Mouse (Mus musculus) gastrocnemius, postnatal 14 days (tissue): ENCODE results near the gene Kif17. TPM values are rescaled to one million over a fixed set of nuclear protein-coding genes. Genes with fewer than 3 reads are reported as not detected.

Experiments
- DNase-seq: peaks from one replicate; pipeline ENCODE4 v3.0.0; 2021; ENCODE audit warnings: mixed read lengths
- intact Hi-C: fragments of 180-260 bp; cut with DNase I; formaldehyde crosslinking; loops from one replicate; pipeline ENCODE4 v1.15.1; 2025; ENCODE audit warnings: low total_unique reads
- total RNA-seq, 2 experiments: library from RNA; stranded (reverse); gene quantifications; 2 replicates each; pipeline ENCODE4 v1.2.3; 2021

The Kif17 gene
- total RNA-seq, 2 experiments from 2014 or later: not detected

GRCm38 (mm10) chr4:138257116-138257687, 7.0 kb downstream of the Kif17 start:
- intact Hi-C loops: no loop called here
- DNase-seq: no peak

DNA sequence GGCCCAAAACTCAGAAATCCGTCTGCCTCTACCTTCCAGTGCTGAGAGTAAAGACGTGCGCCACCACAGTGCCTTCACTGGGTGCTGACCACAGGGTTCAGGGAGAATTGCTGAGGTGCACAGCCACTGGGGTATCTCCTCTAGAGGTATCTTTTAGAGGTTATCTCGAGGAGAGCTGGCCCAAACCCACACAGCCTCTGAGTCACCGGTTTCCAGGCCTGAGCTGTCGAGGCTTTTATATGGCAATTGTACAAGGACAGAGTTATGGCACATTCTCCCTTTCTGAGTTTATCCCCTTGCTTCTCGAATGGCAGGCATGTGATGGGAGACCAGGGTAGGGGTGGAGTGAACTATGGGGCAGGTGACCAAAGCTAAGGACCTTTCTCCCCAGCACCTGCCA, 8.4 kb downstream of the Kif17 start:
- intact Hi-C loops: no loop called here
- no peak for DNase-seq

GRCm38 (mm10) chr4:138259482-138259881, 9.2 kb downstream of the Kif17 start:
- intact Hi-C loops: no loop called here

GRCm38 (mm10) chr4:138261843-138262681, 11.8 kb downstream of the Kif17 start:
- intact Hi-C loops: no loop called here
- peak; percentile 86 for DNase-seq

More at GRCm38 (mm10) chr4:138259482-138259881, 9.2 kb downstream of the Kif17 start:
- DNase-seq: peak; percentile 4

DNA sequence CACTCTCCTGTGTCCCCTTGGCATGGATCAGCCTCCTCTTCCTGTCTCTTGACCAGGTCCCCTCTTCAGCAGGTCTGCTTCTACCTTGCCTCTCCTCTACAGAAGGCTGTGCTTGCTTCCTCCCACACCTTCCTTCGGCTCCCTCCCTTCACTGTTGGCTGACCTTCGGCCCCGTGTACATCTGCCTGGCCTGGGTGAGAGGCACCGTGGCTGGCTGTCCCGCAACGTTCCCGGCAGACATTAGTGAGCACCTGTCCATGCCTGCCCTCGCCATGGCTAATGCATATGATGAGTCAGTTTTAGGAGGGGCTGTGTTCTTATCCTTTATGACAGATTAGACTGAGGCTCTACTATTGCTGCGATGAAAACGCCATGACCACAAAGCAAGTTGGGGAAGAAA, 17.6 kb downstream of the Kif17 start:
- intact Hi-C loops: no loop called here
- no peak for DNase-seq

- DNase-seq: peak; percentile 41
- intact Hi-C loops: no loop called here
Observed at GRCm38 (mm10) chr4:138272011-138272997, 22.1 kb downstream of the Kif17 start.

- no peak for DNase-seq
- intact Hi-C loops: no loop called here
Observed at GRCm38 (mm10) chr4:138278346-138278745, 28.1 kb downstream of the Kif17 start.

DNA sequence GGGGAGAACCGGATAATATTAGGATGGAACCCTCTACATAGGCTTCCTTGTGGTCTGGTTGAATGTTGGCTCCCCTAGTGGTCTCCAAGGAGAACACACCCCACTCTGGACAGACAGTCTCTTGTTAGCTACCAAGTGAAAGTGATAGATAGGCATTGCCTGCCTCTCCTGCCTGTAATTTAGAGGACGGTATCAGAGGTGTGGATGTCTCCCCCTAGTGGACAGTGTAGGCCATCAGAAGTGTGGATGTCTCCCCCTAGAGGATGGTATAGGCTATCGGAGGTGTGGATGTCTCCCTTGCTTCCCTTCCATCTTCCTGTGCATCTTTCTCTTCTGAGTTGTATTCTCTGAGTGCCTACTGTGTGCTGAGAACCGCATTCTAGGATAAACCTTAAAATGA, 32.6 kb downstream of the Kif17 start:
- peak; percentile 35 for DNase-seq
- intact Hi-C loops: no loop called here

DNA sequence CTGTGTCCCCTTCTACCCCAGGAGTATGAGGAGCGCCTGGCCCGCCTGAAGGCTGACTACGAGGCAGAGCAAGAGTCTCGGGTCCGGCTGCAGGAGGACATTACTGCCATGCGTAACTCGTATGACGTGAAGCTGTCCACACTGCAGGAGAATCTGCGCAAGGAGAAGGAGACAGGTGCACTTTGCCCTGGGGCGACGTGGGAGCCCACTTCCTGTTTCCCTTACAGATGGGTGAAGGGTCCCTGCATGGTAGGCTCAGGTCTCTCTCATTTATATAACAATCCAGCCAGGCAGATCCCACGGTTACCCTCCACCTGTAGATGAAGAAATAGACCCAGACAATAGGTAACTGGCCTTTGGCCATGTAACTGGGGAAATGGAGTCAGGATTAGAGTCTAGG, 36.2 kb downstream of the Kif17 start:
- no peak for DNase-seq
- intact Hi-C loops: no loop called here

GRCm38 (mm10) chr4:138288691-138289090, 38.5 kb downstream of the Kif17 start:
- no peak for DNase-seq
- intact Hi-C loops: no loop called here

- intact Hi-C loops: no loop called here
- DNase-seq: no peak
Observed at GRCm38 (mm10) chr4:138292028-138292427, 41.8 kb downstream of the Kif17 start.

DNA sequence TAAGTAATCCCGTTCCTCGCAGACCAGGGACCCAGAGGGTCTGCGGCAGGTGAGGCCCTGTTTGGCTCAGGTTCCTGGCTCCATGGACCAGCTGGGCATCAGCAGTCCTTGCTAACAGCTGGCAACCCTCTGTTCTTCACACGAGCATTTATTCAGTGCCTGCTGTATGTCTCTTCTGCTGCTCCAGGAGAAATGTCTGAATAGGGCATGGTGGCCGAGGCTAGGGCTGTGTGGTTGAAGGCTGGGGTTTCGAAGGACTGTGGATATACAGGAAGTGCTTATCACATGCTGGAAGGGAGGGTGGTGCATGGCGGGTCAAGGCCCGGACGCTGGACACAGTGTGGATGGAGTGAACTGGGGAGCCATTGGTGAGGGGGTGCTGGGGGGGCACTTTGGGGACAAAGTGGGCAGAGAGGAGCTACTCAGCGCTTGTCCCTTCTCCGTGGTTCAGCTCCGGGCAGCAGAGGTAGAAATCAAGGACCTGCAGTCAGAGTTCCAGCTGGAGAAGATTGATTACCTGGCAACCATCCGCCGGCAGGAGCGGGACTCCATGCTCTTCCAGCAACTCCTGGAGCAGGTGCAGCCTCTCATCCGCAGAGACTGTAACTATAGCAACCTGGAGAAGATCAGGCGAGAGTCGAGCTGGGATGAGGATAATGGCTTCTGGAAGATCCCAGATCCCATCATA, 43.2 kb downstream of the Kif17 start:
- intact Hi-C loops: no loop called here
- DNase-seq: no peak

DNA sequence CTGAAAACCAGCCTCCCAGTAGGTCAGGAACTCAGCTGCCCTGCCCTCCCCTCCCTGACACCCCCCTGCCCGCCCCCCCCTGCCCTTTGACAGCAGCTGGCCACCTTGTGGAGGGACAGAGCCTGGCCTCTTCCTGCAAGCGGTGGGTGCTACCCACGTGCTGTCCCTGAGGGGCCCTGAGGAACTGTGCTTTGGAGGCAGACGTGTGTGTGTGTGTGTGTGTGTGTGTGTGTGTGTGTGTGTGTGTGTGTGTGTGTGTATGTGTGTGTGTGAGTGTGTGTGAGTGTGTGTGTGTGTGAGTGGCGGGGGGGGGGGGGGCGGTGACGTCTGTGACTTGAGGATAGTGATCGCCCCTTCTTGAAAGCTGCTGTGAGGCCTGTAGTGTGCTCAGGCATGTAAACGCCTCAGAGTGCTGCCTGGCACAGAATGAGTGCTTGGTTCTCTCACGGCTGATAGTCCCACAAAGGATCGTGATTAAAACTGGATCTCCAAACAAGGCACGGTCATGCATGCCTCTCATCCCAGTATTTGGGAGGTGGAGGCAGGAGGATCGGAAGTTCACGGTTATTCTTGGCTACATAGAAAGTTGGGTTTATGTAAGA, 43.8 kb downstream of the Kif17 start:
- intact Hi-C loops: no loop called here
- DNase-seq: no peak

DNA sequence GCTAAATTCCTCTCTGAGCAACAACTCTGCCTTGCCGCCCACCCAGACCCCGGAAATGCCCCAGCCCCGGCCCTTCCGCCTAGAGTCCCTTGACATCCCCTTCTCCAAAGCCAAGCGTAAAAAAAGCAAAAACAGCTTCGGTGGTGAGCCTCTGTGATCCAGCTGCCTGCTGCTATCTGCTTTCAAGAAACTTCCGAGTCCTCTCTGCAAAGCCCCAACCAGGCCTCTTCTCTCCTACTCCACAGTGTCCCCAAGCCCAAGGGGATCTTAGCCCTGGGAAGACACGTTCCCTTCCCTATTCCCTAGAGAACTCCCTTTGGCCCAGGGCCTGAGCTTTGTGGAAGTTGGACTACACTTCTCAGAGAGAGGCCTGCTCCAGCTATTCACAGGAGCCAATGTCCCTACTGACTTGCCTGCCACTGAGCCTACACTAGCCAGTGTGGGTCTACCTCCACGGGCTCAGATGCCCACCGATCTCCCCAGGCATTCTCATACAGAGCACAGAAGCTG, 51.1 kb downstream of the Kif17 start:
- DNase-seq: no peak
- intact Hi-C loops: no loop called here

DNA sequence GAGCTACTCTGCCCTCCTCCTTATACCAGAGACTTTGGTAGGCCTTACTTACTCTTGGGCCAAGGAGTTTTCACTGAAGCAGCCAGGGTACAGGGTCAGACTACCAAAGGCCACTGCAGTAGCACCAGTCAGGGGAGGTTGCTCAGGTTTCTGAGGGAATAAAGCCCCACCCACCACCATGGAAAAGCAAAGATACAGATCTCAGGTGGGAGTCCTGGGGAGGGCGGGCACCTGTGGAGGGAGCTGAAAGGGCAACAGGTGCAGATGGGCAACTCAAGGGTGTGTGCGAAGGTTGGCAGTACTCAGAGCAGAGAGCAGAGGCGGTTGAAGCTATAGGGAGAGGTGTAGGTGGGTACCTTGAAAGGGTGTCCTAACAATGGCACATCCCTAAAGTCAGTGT, 52.8 kb downstream of the Kif17 start:
- DNase-seq: no peak
- intact Hi-C loops: no loop called here

GRCm38 (mm10) chr4:138303742-138304141, 53.5 kb downstream of the Kif17 start:
- intact Hi-C loops: no loop called here
- no peak for DNase-seq

DNA sequence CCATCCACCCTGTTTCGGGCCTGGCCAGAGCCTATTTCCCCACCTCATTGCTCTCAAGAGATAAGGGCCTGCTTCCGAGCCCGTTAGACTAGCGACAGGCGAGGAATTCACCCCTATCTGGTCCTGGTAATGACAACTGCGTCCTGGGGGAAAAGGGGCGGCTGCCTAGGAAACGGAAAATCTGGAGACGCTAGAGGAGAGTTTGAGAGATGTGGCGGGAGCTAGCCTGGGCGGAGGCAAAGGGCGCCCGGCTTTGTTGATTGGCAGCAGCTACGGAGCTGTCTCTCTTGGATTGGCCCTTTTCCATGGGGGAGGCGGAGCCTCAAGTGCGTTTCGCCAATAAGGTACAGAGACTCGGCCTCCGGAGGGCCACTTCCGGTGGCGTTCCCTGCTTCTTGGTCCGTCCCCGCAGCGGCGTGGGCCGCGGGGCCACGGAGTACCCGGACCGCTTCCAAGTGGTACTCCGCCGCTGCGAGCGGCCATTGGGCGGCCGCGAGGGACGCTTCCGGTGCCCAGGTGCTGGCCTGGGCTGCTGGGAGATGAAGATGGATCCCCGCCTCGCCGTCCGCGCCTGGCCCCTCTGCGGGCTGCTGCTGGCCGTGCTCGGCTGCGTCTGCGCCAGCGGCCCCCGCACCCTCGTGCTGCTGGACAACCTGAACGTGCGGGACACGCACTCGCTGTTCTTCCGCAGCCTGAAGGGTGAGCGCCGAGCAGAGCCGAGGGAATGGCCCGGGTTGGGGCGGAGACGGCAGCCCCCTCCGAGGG, 54.3 kb downstream of the Kif17 start, which contains the start of gene Ddost:
Gene Ddost, plus strand, starts transcription at position 391 of the 765 bp plus-strand sequence.
- DNase-seq: peak; percentile 99
- intact Hi-C loops: no loop called here

- DNase-seq: no peak
- intact Hi-C loops: no loop called here
Observed at GRCm38 (mm10) chr4:138307025-138307424, 56.8 kb downstream of the Kif17 start.
